Mouse (Mus musculus): ENCODE measurements around the gene March10. TPM values are rescaled to one million over a fixed set of nuclear protein-coding genes. Genes with fewer than 3 reads are reported as not detected.

The March10 gene
- polyA plus RNA-seq, 1 experiment from 2014 or later: 0.21 TPM

DNA sequence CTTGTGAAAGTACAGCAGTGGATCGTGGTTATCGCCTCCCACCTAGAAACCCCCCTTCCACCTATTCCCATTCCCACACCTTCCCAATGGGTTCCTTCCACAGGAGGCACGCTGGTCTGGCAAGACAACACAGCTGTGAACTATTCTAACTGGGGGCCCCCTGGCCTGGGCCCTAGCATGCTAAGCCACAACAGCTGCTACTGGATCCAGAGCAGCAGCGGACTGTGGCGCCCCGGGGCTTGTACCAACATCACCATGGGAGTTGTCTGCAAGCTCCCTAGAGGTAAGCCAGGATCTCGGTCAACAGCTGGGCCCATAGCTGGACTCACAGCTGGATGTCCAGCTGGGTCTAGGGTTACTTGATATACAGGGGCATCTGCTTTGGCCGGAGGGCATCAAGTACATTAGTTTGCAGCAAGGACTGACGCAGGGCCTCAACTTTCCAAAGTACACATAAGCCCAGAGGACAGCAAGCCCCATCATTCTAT lies 108.0 kb downstream of the March10 start:
- ATAC-seq (ENCODE audit: low FRiP score, low TSS enrichment): no peak

DNA sequence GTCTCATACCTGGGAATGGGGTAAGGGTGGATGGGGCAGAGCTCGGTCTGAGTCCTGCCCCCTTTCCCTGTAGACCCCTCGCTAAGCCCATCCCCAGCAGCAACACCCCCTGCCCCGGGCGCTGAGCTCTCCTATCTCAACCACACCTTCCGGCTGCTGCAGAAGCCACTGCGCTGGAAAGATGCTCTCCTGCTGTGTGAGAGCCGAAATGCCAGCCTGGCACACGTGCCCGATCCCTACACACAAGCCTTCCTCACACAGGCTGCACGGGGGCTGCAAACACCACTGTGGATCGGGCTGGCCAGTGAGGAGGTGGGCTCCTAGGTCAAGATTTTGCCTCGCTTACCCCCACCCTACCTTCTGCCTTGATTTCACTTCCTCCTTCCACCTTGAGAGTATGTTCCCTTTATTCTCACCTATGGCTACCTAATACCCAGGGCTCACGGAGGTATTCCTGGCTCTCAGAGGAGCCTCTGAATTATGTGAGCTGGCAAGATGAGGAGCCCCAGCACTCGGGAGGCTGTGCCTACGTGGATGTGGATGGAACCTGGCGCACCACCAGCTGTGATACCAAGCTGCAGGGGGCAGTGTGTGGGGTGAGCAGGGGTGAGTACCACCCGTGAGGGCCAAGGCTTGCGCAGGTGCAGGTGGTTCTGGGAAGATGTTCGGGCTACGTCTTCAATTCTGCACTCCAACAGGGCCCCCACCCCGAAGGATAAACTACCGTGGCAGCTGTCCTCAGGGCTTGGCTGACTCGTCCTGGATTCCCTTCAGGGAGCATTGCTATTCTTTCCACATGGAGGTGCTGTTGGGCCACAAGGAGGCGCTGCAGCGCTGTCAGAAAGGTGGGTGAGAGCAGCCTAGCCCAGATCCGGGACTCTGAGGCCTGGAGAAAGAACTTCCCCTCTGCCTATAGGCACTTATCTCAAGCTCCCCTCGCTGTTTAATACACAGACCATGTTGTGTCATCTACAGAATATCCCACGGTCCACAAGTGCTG lies 109.1 kb downstream of the March10 start:
- H3K4me1 ChIP-seq (ENCODE audit: control insufficient read depth, insufficient read depth, low read length): no peaks in the 10 kb centered on the region
- H3K36me3 ChIP-seq (ENCODE audit: control insufficient read depth, insufficient read depth, low read length): no peaks in the 10 kb centered on the region
- ATAC-seq (ENCODE audit: low FRiP score, low TSS enrichment) (peak; percentile 62), DNase-seq (peak; percentile 92)
- H3K9me3 ChIP-seq (ENCODE audit: control insufficient read depth, low read length): no peaks in the 10 kb centered on the region
- no peak overlapping the region for H3K27ac ChIP-seq (replicated peaks; ENCODE audit: low read depth, low read length)
- 63% methylated on average over 28 of the region's 28 CpGs for WGBS
- H3K4me3 ChIP-seq (replicated peaks; ENCODE audit: low read depth, low read length): no peak overlapping the region
- no peaks in the 10 kb centered on the region for H3K27me3 ChIP-seq (ENCODE audit: control insufficient read depth, insufficient read depth, low read length)
- no peak overlapping the region for H3K4me2 ChIP-seq (ENCODE audit: low read length)
- no peak overlapping the region for H3K9ac ChIP-seq (replicated peaks; ENCODE audit: low read length)

More for the DNA sequence above, 108.0 kb downstream of the March10 start:
- no peaks in the 10 kb centered on the region for H3K4me1 ChIP-seq (ENCODE audit: control insufficient read depth, insufficient read depth, low read length)
- no peak overlapping the region for H3K27ac ChIP-seq (replicated peaks; ENCODE audit: low read depth, low read length)
- H3K9me3 ChIP-seq (ENCODE audit: control insufficient read depth, low read length): no peaks in the 10 kb centered on the region
- H3K9ac ChIP-seq (replicated peaks; ENCODE audit: low read length): no peak overlapping the region
- no peak for DNase-seq
- H3K36me3 ChIP-seq (ENCODE audit: control insufficient read depth, insufficient read depth, low read length): no peaks in the 10 kb centered on the region
- H3K4me3 ChIP-seq (replicated peaks; ENCODE audit: low read depth, low read length): no peak overlapping the region
- 95% methylated on average over 9 of the region's 9 CpGs for WGBS
- H3K4me2 ChIP-seq (ENCODE audit: low read length): no peak overlapping the region
- no peaks in the 10 kb centered on the region for H3K27me3 ChIP-seq (ENCODE audit: control insufficient read depth, insufficient read depth, low read length)

DNA sequence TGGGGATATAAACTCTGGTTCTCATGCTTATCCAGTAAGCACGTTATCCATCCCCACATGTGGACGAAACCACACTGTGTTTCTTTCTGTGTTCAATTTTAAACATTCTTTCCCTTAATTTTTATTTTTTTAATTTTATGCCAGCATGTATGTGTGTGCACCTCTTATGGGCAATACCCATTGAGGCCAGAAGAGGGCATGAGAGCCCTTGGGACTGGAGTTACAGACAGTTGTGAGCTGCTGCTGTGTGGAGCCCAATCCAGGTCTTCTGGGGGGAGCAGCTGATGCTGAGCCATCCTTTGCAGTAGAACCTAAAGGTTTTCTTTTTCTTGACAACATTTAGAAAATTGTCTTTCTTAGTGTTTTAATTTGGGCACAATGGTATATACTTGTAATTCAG lies 111.3 kb downstream of the March10 start:
- WGBS: 88% methylated on average over 2 of the region's 2 CpGs
- Histone ChIP-seq H3K27me3 (ENCODE audit: control insufficient read depth, insufficient read depth, low read length) (no peaks in the 10 kb centered on the region), H3K4me1 (ENCODE audit: control insufficient read depth, insufficient read depth, low read length) (no peaks in the 10 kb centered on the region), H3K9ac (replicated peaks; ENCODE audit: low read length) (no peak overlapping the region), H3K27ac (replicated peaks; ENCODE audit: low read depth, low read length) (no peak overlapping the region), H3K4me2 (ENCODE audit: low read length) (no peak overlapping the region), H3K36me3 (ENCODE audit: control insufficient read depth, insufficient read depth, low read length) (no peaks in the 10 kb centered on the region), H3K9me3 (ENCODE audit: control insufficient read depth, low read length) (no peaks in the 10 kb centered on the region), H3K4me3 (replicated peaks; ENCODE audit: low read depth, low read length) (no peak overlapping the region)
- peak; percentile 46 for DNase-seq
- no peak for ATAC-seq (ENCODE audit: low FRiP score, low TSS enrichment)

DNA sequence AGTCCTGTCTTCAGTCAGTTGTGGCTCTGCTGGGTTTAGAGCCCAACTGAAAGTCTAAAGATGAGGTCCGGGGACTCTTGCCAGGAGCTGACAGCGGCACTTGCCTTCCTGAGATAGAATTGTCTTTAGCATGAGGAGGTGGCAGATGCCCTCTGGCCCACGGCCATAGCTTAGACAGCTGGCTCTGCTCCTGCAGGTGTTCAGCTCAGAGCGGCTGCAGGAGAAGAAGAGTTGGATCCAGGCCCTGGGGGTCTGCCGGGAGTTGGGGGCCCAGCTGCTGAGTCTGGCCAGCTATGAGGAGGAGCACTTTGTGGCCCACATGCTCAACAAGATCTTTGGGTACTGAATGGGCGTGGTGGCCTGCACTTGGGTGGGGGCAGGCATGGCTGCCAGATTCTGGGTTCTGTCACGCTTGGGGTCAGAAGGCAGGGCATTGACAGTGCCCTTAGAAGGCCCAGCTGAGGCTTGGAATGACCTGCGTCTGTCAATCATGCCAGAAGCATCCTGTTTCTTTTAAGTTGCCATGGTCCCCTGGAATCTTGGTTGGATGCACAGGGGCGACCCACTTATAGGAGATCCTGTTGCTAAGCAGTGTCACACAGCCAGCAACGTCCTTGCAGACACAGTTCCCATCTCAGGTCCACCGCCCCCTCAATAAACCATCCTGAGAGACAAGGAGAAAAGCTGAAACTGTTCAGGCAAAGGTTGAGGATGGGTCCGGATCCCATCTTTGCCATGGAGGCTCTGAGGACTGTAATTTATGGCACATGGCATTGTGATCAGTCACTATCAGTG lies 117.7 kb downstream of the March10 start:
- ATAC-seq (ENCODE audit: low FRiP score, low TSS enrichment) (no peak), DNase-seq (peak; percentile 18)
- Histone ChIP-seq H3K36me3 (ENCODE audit: control insufficient read depth, insufficient read depth, low read length) (no peaks in the 10 kb centered on the region), H3K4me3 (replicated peaks; ENCODE audit: low read depth, low read length) (no peak overlapping the region), H3K9me3 (ENCODE audit: control insufficient read depth, low read length) (no peaks in the 10 kb centered on the region), H3K4me1 (ENCODE audit: control insufficient read depth, insufficient read depth, low read length) (no peaks in the 10 kb centered on the region), H3K4me2 (ENCODE audit: low read length) (no peak overlapping the region), H3K27me3 (ENCODE audit: control insufficient read depth, insufficient read depth, low read length) (no peaks in the 10 kb centered on the region), H3K27ac (replicated peaks; ENCODE audit: low read depth, low read length) (no peak overlapping the region), H3K9ac (replicated peaks; ENCODE audit: low read length) (no peak overlapping the region)
- WGBS: 75% methylated on average over 12 of the region's 12 CpGs

DNA sequence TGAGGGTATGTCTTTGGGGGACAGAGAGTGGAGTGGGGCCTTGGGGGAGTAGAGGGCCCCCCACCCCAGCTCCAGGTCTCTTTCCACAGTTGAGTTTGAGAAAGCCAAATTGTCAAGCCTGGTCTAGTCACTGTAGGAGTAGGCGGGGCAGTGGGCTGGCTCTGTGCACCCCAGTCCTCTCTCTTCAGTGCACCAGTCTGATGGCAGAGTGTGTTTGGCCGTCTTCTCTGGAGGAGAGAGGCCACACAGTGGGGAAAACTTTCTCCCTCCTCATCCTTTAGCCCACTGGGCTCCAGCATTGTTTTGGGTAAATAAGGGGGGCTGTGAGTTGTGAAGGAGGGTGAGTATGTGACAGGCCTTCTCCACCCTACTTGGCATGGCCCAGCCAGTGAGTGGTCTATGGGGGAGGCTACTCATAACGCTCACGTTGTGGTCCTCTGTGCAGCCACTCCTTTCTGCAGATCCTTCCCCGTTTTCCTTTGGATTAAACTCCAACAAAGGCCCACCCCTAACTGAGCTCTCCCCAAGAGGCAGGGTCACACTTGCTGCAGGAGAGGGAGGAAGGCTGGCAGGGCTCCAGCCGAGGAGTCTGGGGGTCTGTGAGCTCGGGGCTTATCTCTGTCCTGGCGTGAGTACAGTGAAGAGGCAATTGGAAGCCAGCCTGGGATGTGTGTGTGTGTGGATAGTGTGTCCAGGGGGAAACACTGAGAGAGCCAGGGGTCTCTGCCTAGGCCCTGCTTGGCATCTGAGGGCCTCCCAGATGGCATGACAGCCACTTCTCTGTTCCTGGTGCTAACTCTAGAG lies 122.5 kb downstream of the March10 start:
- Histone ChIP-seq H3K9me3 (ENCODE audit: control insufficient read depth, low read length) (no peaks in the 10 kb centered on the region), H3K4me3 (replicated peaks; ENCODE audit: low read depth, low read length) (no peak overlapping the region), H3K4me1 (ENCODE audit: control insufficient read depth, insufficient read depth, low read length) (0 out of 2 replicates have a peak, but pooled peaks cover 2% of the 10 kb centered on the region), H3K9ac (replicated peaks; ENCODE audit: low read length) (no peak overlapping the region), H3K27me3 (ENCODE audit: control insufficient read depth, insufficient read depth, low read length) (no peaks in the 10 kb centered on the region), H3K4me2 (ENCODE audit: low read length) (no peak overlapping the region), H3K27ac (replicated peaks; ENCODE audit: low read depth, low read length) (0 out of 2 replicates have a peak overlapping the region, but pooled peaks have one; percentile 32), H3K36me3 (ENCODE audit: control insufficient read depth, insufficient read depth, low read length) (no peaks in the 10 kb centered on the region)
- DNase-seq: peak; percentile 53
- ATAC-seq (ENCODE audit: low FRiP score, low TSS enrichment): peak; percentile 55
- WGBS: 47% methylated on average over 8 of the region's 8 CpGs

DNA sequence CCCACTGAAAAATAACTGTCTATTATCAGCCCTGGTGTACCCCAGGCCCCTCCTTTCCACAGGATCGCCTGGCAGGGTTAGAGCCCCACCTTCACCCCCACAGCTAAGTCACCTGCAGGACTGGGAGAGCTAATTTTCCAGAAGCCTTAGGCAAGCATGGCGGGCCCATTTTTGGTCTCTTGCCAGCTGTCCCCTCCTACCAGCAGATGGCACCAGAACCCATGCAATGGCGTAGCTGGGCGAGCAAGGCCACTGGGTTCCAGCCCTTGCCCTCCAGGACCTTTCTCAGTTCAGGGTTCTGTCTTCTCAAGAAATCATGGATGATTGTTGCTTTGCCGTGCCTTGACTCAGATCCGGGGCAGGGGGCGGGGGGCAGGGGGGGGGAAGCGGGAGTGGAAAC lies 124.1 kb downstream of the March10 start:
- ATAC-seq (ENCODE audit: low FRiP score, low TSS enrichment) (peak; percentile 49; the same call in 1 of the 2 replicates), DNase-seq (peak; percentile 89)
- Histone ChIP-seq H3K4me3 (replicated peaks; ENCODE audit: low read depth, low read length) (no peak overlapping the region), H3K9ac (replicated peaks; ENCODE audit: low read length) (no peak overlapping the region), H3K27ac (replicated peaks; ENCODE audit: low read depth, low read length) (no peak overlapping the region), H3K36me3 (ENCODE audit: control insufficient read depth, insufficient read depth, low read length) (no peaks in the 10 kb centered on the region; the same call in 1 of the 2 replicates), H3K4me1 (ENCODE audit: control insufficient read depth, insufficient read depth, low read length) (0 out of 2 replicates have a peak, but pooled peaks cover 2% of the 10 kb centered on the region), H3K4me2 (ENCODE audit: low read length) (no peak overlapping the region), H3K27me3 (ENCODE audit: control insufficient read depth, insufficient read depth, low read length) (no peaks in the 10 kb centered on the region), H3K9me3 (ENCODE audit: control insufficient read depth, low read length) (no peaks in the 10 kb centered on the region)
- WGBS: 60% methylated on average over 8 of the region's 8 CpGs

DNA sequence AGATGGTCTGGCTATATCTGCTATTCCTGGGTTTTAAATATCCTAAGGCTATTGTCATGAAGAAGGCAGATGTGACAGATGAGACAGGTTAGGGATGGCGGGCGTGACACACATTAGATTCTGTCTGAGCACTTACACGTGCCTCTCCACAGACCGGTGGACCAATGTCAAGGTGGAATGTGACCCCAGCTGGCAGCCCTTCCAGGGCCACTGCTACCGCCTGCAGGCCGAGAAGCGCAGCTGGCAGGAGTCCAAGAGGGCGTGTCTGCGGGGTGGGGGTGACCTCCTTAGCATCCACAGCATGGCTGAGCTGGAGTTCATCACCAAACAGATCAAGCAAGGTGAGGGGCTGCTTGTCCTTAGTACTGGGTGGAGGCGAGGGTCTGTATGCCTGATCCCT lies 124.8 kb downstream of the March10 start:
- H3K27me3 ChIP-seq (ENCODE audit: control insufficient read depth, insufficient read depth, low read length): no peaks in the 10 kb centered on the region
- ATAC-seq (ENCODE audit: low FRiP score, low TSS enrichment) (no peak), DNase-seq (peak; percentile 45)
- H3K4me2 ChIP-seq (ENCODE audit: low read length): no peak overlapping the region
- no peak overlapping the region for H3K4me3 ChIP-seq (replicated peaks; ENCODE audit: low read depth, low read length)
- no peak overlapping the region for H3K27ac ChIP-seq (replicated peaks; ENCODE audit: low read depth, low read length)
- no peaks in the 10 kb centered on the region; the same call in 1 of the 2 replicates for H3K36me3 ChIP-seq (ENCODE audit: control insufficient read depth, insufficient read depth, low read length)
- no peak overlapping the region for H3K9ac ChIP-seq (replicated peaks; ENCODE audit: low read length)
- 47% methylated on average over 10 of the region's 10 CpGs for WGBS
- H3K4me1 ChIP-seq (ENCODE audit: control insufficient read depth, insufficient read depth, low read length): 0 out of 2 replicates have a peak, but pooled peaks cover 2% of the 10 kb centered on the region
- H3K9me3 ChIP-seq (ENCODE audit: control insufficient read depth, low read length): no peaks in the 10 kb centered on the region

DNA sequence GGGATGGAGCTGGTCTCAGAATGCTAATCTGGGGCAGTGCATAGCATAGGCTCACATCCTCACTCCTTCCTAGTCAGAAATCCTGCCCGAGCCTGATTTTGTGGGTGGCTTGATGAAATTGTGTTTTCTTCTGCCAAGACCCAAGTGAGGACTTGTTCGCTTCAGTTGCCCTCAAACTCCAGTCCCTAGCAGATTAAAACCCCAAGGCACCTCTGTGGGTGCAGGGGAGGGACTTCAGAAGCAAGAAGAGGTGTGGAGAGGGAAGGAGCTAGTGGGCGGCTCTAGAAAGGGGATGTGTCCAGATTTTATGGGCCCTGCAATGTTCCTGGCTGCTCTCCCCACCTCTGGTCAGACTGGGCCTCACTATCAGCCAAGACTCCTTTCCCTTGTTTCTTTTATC lies 125.4 kb downstream of the March10 start:
- H3K27me3 ChIP-seq (ENCODE audit: control insufficient read depth, insufficient read depth, low read length): no peaks in the 10 kb centered on the region
- ATAC-seq (ENCODE audit: low FRiP score, low TSS enrichment) (no peak), DNase-seq (no peak)
- H3K4me2 ChIP-seq (ENCODE audit: low read length): no peak overlapping the region
- 0 out of 2 replicates have a peak, but pooled peaks cover 2% of the 10 kb centered on the region for H3K4me1 ChIP-seq (ENCODE audit: control insufficient read depth, insufficient read depth, low read length)
- no peaks in the 10 kb centered on the region; the same call in 1 of the 2 replicates for H3K36me3 ChIP-seq (ENCODE audit: control insufficient read depth, insufficient read depth, low read length)
- H3K9me3 ChIP-seq (ENCODE audit: control insufficient read depth, low read length): no peaks in the 10 kb centered on the region
- 90% methylated on average over 3 of the region's 3 CpGs for WGBS
- H3K4me3 ChIP-seq (replicated peaks; ENCODE audit: low read depth, low read length): no peak overlapping the region
- H3K27ac ChIP-seq (replicated peaks; ENCODE audit: low read depth, low read length): no peak overlapping the region
- H3K9ac ChIP-seq (replicated peaks; ENCODE audit: low read length): no peak overlapping the region
